Mouse (Mus musculus) forebrain, embryonic 14.5 days (tissue): ENCODE results near the gene Acvr1c. TPM values are rescaled to one million over a fixed set of nuclear protein-coding genes. Genes with fewer than 3 reads are reported as not detected.

Source experiments
- ATAC-seq: fragments of 200-750 bp; cut with Nextera tagmentation; 2 replicates; pipeline ENCODE4 v1.8.0; 2017; ENCODE audit warnings: mild to moderate bottlenecking, moderate library complexity
- DNase-seq: peaks from one replicate; pipeline ENCODE4 v3.0.0-alpha.2; 2015; ENCODE audit warnings: low spot score
- H3K27ac ChIP-seq: fragments of 300-500 bp; sonication (generic); 2 replicates; pipeline ENCODE4 v1.5.1; 2014; ENCODE audit warnings: low read depth, mild to moderate bottlenecking, control low read depth, low read length, moderate library complexity
- H3K27me3 ChIP-seq: fragments of 300-500 bp; sonication (generic); replicated peaks from 2 replicates; pipeline ENCODE4 v1.6.1; 2014; ENCODE audit warnings: low read length, control low read depth, mixed read lengths; ENCODE audit not compliant: control insufficient read depth, insufficient read depth
- H3K36me3 ChIP-seq: fragments of 300-500 bp; sonication (generic); 2 replicates; pipeline ENCODE4 v1.6.1; 2014; ENCODE audit warnings: low read length, control low read depth; ENCODE audit not compliant: control insufficient read depth, insufficient read depth
- H3K4me1 ChIP-seq: fragments of 300-500 bp; sonication (generic); 2 replicates; pipeline ENCODE4 v1.6.1; 2014; ENCODE audit warnings: antibody characterized with exemption, low read length, control low read depth; ENCODE audit not compliant: control insufficient read depth, insufficient read depth
- H3K4me2 ChIP-seq: fragments of 300-500 bp; sonication (generic); 2 replicates; pipeline ENCODE4 v1.6.1; 2014; ENCODE audit warnings: mild to moderate bottlenecking, control low read depth, low read length
- H3K4me3 ChIP-seq: fragments of 300-500 bp; sonication (generic); 2 replicates; pipeline ENCODE4 v1.5.1; 2014; ENCODE audit warnings: low read depth, low read length, control low read depth
- H3K9ac ChIP-seq: fragments of 300-500 bp; sonication (generic); 2 replicates; pipeline ENCODE4 v1.6.1; 2014; ENCODE audit warnings: mild to moderate bottlenecking, low read length, control low read depth, moderate library complexity
- H3K9me3 ChIP-seq: fragments of 300-500 bp; sonication (generic); replicated peaks from 2 replicates; pipeline ENCODE4 v1.6.1; 2016; ENCODE audit warnings: low read length, control low read depth, mixed read lengths; ENCODE audit not compliant: control insufficient read depth
- WGBS: fragments of 180-500 bp; shearing (Covaris S2); extraction: QIAGEN DNeasy Blood & Tissue Kit; methylation state at CpG from one replicate; pipeline ENCODE4 v1.1.7; 2014; 5-methylcytosine and 5-hydroxymethylcytosine counted together
- polyA plus RNA-seq: library from polyadenylated mRNA; unstranded; fragments of >200 nt; fragmentation: Nextera tagmentation; extraction: Ambion mirVana; gene quantifications from 2 replicates; pipeline ENCODE4 v1.2.1, GENCODE M21; 2014

Gene Acvr1c
- polyA plus RNA-seq, 1 experiment from 2014 or later: 1.1 TPM

DNA sequence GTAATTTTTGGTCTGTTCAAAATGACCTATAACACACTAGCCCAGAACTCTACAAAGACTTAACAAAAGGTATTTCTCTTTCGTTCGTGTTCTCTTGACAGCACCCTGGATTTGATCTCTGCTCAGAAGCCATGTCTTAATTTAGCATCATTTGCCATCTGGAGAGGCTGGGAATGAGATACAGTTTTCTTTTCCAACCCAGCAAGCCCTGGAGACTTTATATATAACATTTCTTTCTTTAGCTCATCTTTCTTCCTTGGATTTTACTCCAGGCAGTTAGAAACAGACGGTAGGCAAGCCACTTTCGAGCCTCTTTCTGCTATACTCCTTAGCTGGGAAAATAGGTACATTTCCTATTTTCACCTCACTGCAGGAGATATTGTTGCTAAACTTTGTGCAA is 117.1 kb downstream of the Acvr1c start:
- Histone ChIP-seq H3K27me3 (no peaks in the 10 kb centered on the region), H3K4me1 (no peaks in the 10 kb centered on the region), H3K4me2 (no peak overlapping the region), H3K9me3 (no peaks in the 10 kb centered on the region), H3K4me3 (no peak overlapping the region), H3K9ac (no peak overlapping the region), H3K27ac (no peak overlapping the region), H3K36me3 (no peaks in the 10 kb centered on the region)
- WGBS: 82% methylated on average over 4 of the region's 4 CpGs
- ATAC-seq (no peak), DNase-seq (peak; percentile 6)

DNA sequence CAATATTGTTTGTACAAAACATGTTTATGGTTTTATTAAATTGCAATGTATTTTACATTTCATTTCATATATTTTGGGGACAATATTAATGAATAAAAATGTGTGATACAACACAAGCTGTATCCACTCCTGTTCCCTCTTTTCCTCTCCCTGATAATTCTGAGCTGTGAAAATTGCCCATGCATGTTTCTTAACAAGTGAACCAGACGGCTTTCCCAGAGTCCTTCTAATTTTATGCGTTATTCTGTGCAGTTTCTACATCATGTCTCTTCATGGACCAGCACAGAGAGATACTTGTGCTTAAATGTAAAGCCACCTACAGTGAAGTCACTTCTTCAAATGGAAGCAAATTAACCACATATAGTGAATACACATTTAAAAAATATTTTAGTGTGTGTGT is 120.2 kb downstream of the Acvr1c start:
- 73% methylated on average over 2 of the region's 2 CpGs for WGBS
- H3K9me3 ChIP-seq: no peaks in the 10 kb centered on the region
- no peaks in the 10 kb centered on the region for H3K36me3 ChIP-seq
- H3K4me1 ChIP-seq: no peaks in the 10 kb centered on the region
- H3K27me3 ChIP-seq: no peaks in the 10 kb centered on the region
- ATAC-seq (no peak), DNase-seq (peak; percentile 5)
- H3K9ac ChIP-seq: no peak overlapping the region
- no peak overlapping the region for H3K4me2 ChIP-seq
- no peak overlapping the region for H3K27ac ChIP-seq
- H3K4me3 ChIP-seq: no peak overlapping the region

Other genes with a start within 250 kb of the Acvr1c start
- gene Cytip, start 162.4 kb downstream of the Acvr1c start, polyA plus RNA-seq: 0.23 TPM in 1 of 2 replicates, not detected in the other
- not detected in 2 replicates for gene Gm17409, start 112.2 kb upstream of the Acvr1c start, polyA plus RNA-seq
- 8.7 and 9.5 TPM in 2 replicates for gene Acvr1, start 209.3 kb upstream of the Acvr1c start, polyA plus RNA-seq
- gene Upp2, start 209.4 kb upstream of the Acvr1c start, polyA plus RNA-seq: 13.1 TPM in 2 replicates